Mouse (Mus musculus) regulatory T cell (primary cell): ENCODE measurements around the gene Dtx3l.

ENCODE experiments used
- in situ Hi-C: fragments of 300-600 bp; cut with MboI, MseI; formaldehyde crosslinking; loops from one replicate; pipeline ENCODE4 v1.15.1; 2025; ENCODE audit warnings: high pct_unique_total_duplicates

The Dtx3l gene

DNA sequence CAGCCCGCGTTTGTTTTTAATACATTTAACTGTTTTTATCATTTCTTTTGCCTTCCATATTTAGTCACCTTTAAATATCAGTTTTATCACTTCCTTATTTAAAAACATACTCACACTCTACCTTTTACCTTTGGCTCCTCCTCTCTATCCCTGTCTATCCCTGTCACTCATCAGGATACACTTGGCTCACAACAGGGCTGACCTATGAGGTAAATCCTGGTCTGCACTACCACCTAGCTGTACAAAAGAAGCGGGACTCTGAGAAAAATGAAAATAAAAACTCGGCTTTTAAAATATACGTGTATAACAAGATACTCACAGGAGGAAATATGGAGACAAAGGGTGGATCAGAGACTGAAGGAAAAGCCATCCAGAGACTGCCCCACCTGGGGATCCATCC, 50.0 kb downstream of the Dtx3l start:
- in situ Hi-C loops = no loop called here

DNA sequence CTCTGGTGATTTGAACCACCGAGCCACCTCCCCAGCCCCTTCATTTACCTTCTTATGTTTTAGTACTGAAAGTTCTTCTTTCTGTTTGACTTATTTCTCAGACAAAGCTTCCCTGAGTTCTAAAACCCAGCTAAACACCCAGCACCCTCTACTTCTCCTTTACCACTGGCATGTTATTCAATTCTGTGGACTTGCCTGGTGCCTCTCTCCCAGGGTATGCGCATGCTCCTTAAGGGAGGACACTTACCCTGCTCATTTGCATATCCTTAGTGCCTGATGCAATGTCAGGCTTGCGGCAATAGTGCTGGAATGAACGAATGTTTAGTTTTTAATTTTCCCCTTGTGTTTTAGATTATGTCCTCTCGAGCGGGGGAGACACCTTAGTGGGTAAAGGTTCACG, 50.8 kb downstream of the Dtx3l start:
- in situ Hi-C loops = no loop called here
